Mouse (Mus musculus) olfactory bulb, adult 2 months (tissue): Measurements from ENCODE around the gene Fam174b.

Experiments
- CTCF ChIP-seq: fragments of 200-500 bp; IDR thresholded peaks from 2 replicates; pipeline ENCODE4 v1.5.1; 2012; ENCODE audit warnings: low read depth, mild to moderate bottlenecking, low read length, moderate library complexity; ENCODE audit not compliant: insufficient read depth
- POLR2A ChIP-seq: fragments of 200-500 bp; IDR thresholded peaks from 2 replicates; pipeline ENCODE4 v1.6.1; 2012; ENCODE audit warnings: mild to moderate bottlenecking, low read depth, low read length, moderate library complexity; ENCODE audit not compliant: insufficient read depth

DNA sequence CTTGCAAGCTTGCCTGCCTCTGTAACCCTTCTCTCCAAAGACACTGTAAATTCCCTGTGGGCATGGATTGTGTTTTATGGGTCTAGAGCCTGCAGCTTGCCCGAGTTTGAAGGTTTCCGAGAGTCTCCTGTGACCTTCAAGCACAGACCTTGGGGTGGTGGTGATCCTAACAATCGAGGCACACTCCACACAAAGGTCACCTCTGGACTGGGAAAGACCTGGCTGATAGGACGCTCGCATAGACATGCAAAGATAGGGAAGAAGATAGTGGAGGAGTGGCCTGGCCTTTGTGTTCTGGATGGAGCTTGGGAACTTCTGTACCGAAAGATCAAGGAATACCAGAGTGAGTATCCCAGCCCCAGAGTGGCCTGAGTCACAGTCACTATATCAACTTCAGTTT, 72.1 kb downstream of the Fam174b start:
- TF ChIP-seq CTCF (no peak), POLR2A (no peak)
